Mouse (Mus musculus): ENCODE data around the gene Ssbp4. TPM values are rescaled to one million over a fixed set of nuclear protein-coding genes. Genes with fewer than 3 reads are reported as not detected.
A peak's percentile ranks its signal among the peaks of the same experiment; 100 is the strongest.

Gene Ssbp4
- polyA plus RNA-seq, 1 experiment from 2014 or later, result 122 TPM

GRCm38 (mm10) chr8:70570990-70571389 is 37.7 kb downstream of the Ssbp4 start:
- Histone ChIP-seq H3K36me3 (peaks cover 22% of the 10 kb centered on the region), H3K4me3 (no peak overlapping the region), H3K4me1 (replicated peaks) (peaks cover 13% of the 10 kb centered on the region; the same call in 1 of the 2 replicates), H3K27ac (no peak overlapping the region), H3K9me3 (no peaks in the 10 kb centered on the region), H3K27me3 (no peaks in the 10 kb centered on the region), H3K9ac (no peak overlapping the region), H3K4me2 (no peak overlapping the region)
- ATAC-seq (ENCODE audit: low FRiP score), result no peak
- 77% methylated on average over 6 of the region's 6 CpGs for WGBS

GRCm38 (mm10) chr8:70570360-70570759 is 38.3 kb downstream of the Ssbp4 start:
- H3K27ac ChIP-seq, result no peak overlapping the region
- no peaks in the 10 kb centered on the region for H3K9me3 ChIP-seq
- H3K9ac ChIP-seq, result no peak overlapping the region
- H3K36me3 ChIP-seq, result peaks cover 21% of the 10 kb centered on the region
- no peak for ATAC-seq (ENCODE audit: low FRiP score)
- no peak overlapping the region for H3K4me2 ChIP-seq
- H3K27me3 ChIP-seq, result no peaks in the 10 kb centered on the region
- peaks cover 18% of the 10 kb centered on the region for H3K4me1 ChIP-seq (replicated peaks)
- H3K4me3 ChIP-seq, result no peak overlapping the region

GRCm38 (mm10) chr8:70565561-70565960 is 43.1 kb downstream of the Ssbp4 start:
- Histone ChIP-seq H3K4me3 (no peak overlapping the region), H3K27ac (no peak overlapping the region), H3K4me2 (no peak overlapping the region), H3K36me3 (no peaks in the 10 kb centered on the region), H3K9me3 (no peaks in the 10 kb centered on the region), H3K27me3 (no peaks in the 10 kb centered on the region), H3K4me1 (replicated peaks) (peaks cover 36% of the 10 kb centered on the region), H3K9ac (no peak overlapping the region)
- no peak for ATAC-seq (ENCODE audit: low FRiP score)
- 76% methylated on average over 3 of the region's 3 CpGs for WGBS

GRCm38 (mm10) chr8:70564696-70565235 is 43.9 kb downstream of the Ssbp4 start:
- no peak overlapping the region for H3K4me2 ChIP-seq
- ATAC-seq (ENCODE audit: low FRiP score), result no peak
- no peak overlapping the region for H3K27ac ChIP-seq
- H3K36me3 ChIP-seq, result no peaks in the 10 kb centered on the region
- no peaks in the 10 kb centered on the region for H3K9me3 ChIP-seq
- 83% methylated on average over 3 of the region's 3 CpGs for WGBS
- H3K9ac ChIP-seq, result peak overlapping the region; percentile 1; the same call in 1 of the 2 replicates
- H3K4me1 ChIP-seq (replicated peaks), result peaks cover 33% of the 10 kb centered on the region
- H3K4me3 ChIP-seq, result no peak overlapping the region
- no peaks in the 10 kb centered on the region for H3K27me3 ChIP-seq

GRCm38 (mm10) chr8:70563763-70564387 is 44.8 kb downstream of the Ssbp4 start:
- H3K36me3 ChIP-seq, result no peaks in the 10 kb centered on the region
- no peak for ATAC-seq (ENCODE audit: low FRiP score)
- H3K27ac ChIP-seq, result no peak overlapping the region
- H3K27me3 ChIP-seq, result no peaks in the 10 kb centered on the region
- no peaks in the 10 kb centered on the region for H3K9me3 ChIP-seq
- peaks cover 32% of the 10 kb centered on the region for H3K4me1 ChIP-seq (replicated peaks)
- H3K4me2 ChIP-seq, result no peak overlapping the region
- H3K9ac ChIP-seq, result no peak overlapping the region
- WGBS, result 91% methylated on average over 6 of the region's 6 CpGs
- H3K4me3 ChIP-seq, result no peak overlapping the region

- Histone ChIP-seq H3K27me3 (no peaks in the 10 kb centered on the region), H3K27ac (no peak overlapping the region), H3K4me2 (no peak overlapping the region), H3K4me1 (replicated peaks) (peaks cover 32% of the 10 kb centered on the region), H3K9ac (no peak overlapping the region), H3K36me3 (no peaks in the 10 kb centered on the region), H3K9me3 (no peaks in the 10 kb centered on the region), H3K4me3 (no peak overlapping the region)
- 85% methylated on average over 3 of the region's 3 CpGs for WGBS
- ATAC-seq (ENCODE audit: low FRiP score), result no peak
These were observed 45.9 kb downstream of the Ssbp4 start for GRCm38 (mm10) chr8:70562802-70563201.

GRCm38 (mm10) chr8:70561809-70562535 is 46.7 kb downstream of the Ssbp4 start:
- no peaks in the 10 kb centered on the region for H3K36me3 ChIP-seq
- ATAC-seq (ENCODE audit: low FRiP score), result no peak
- WGBS, result 81% methylated on average over 7 of the region's 7 CpGs
- no peak overlapping the region for H3K27ac ChIP-seq
- H3K27me3 ChIP-seq, result no peaks in the 10 kb centered on the region
- no peak overlapping the region for H3K4me3 ChIP-seq
- H3K4me2 ChIP-seq, result no peak overlapping the region
- H3K9me3 ChIP-seq, result no peaks in the 10 kb centered on the region
- no peak overlapping the region for H3K9ac ChIP-seq
- peaks cover 32% of the 10 kb centered on the region for H3K4me1 ChIP-seq (replicated peaks)

- H3K4me1 ChIP-seq (replicated peaks), result peaks cover 32% of the 10 kb centered on the region
- no peak overlapping the region for H3K4me2 ChIP-seq
- no peaks in the 10 kb centered on the region for H3K9me3 ChIP-seq
- ATAC-seq (ENCODE audit: low FRiP score), result no peak
- H3K27ac ChIP-seq, result no peak overlapping the region
- no peaks in the 10 kb centered on the region for H3K36me3 ChIP-seq
- no peak overlapping the region for H3K9ac ChIP-seq
- H3K4me3 ChIP-seq, result no peak overlapping the region
- 77% methylated on average over 4 of the region's 4 CpGs for WGBS
- H3K27me3 ChIP-seq, result no peaks in the 10 kb centered on the region
These were observed 47.3 kb downstream of the Ssbp4 start for GRCm38 (mm10) chr8:70561357-70561756.

GRCm38 (mm10) chr8:70560564-70560963 is 48.1 kb downstream of the Ssbp4 start:
- no peak overlapping the region for H3K27ac ChIP-seq
- 75% methylated on average over 3 of the region's 3 CpGs for WGBS
- H3K9me3 ChIP-seq, result no peaks in the 10 kb centered on the region
- peaks cover 29% of the 10 kb centered on the region for H3K4me1 ChIP-seq (replicated peaks)
- no peak for ATAC-seq (ENCODE audit: low FRiP score)
- H3K9ac ChIP-seq, result no peak overlapping the region
- H3K4me3 ChIP-seq, result no peak overlapping the region
- H3K27me3 ChIP-seq, result no peaks in the 10 kb centered on the region
- peaks cover 4% of the 10 kb centered on the region; the same call in 1 of the 2 replicates for H3K36me3 ChIP-seq
- no peak overlapping the region for H3K4me2 ChIP-seq

- WGBS, result 80% methylated on average over 2 of the region's 2 CpGs
- Histone ChIP-seq H3K4me2 (no peak overlapping the region), H3K9ac (no peak overlapping the region), H3K27ac (no peak overlapping the region), H3K4me3 (no peak overlapping the region), H3K9me3 (no peaks in the 10 kb centered on the region), H3K4me1 (replicated peaks) (peaks cover 24% of the 10 kb centered on the region), H3K36me3 (peaks cover 4% of the 10 kb centered on the region; the same call in 1 of the 2 replicates), H3K27me3 (no peaks in the 10 kb centered on the region)
- no peak for ATAC-seq (ENCODE audit: low FRiP score)
These were observed 48.6 kb downstream of the Ssbp4 start for GRCm38 (mm10) chr8:70560096-70560495.

GRCm38 (mm10) chr8:70558983-70559382 is 49.7 kb downstream of the Ssbp4 start:
- H3K27ac ChIP-seq, result no peak overlapping the region
- peaks cover 22% of the 10 kb centered on the region for H3K4me1 ChIP-seq (replicated peaks)
- no peak overlapping the region for H3K4me3 ChIP-seq
- H3K9me3 ChIP-seq, result no peaks in the 10 kb centered on the region
- no peaks in the 10 kb centered on the region for H3K27me3 ChIP-seq
- no peak overlapping the region for H3K4me2 ChIP-seq
- no peak overlapping the region for H3K9ac ChIP-seq
- 82% methylated on average over 3 of the region's 3 CpGs for WGBS
- peaks cover 4% of the 10 kb centered on the region; the same call in 1 of the 2 replicates for H3K36me3 ChIP-seq
- ATAC-seq (ENCODE audit: low FRiP score), result no peak

- no peak overlapping the region for H3K27ac ChIP-seq
- no peak for ATAC-seq (ENCODE audit: low FRiP score)
- no peak overlapping the region for H3K4me2 ChIP-seq
- no peaks in the 10 kb centered on the region for H3K27me3 ChIP-seq
- no peak overlapping the region for H3K4me3 ChIP-seq
- H3K4me1 ChIP-seq (replicated peaks), result peaks cover 28% of the 10 kb centered on the region
- 67% methylated on average over 4 of the region's 4 CpGs for WGBS
- no peaks in the 10 kb centered on the region for H3K9me3 ChIP-seq
- no peak overlapping the region for H3K9ac ChIP-seq
- H3K36me3 ChIP-seq, result peaks cover 4% of the 10 kb centered on the region; the same call in 1 of the 2 replicates
These were observed 50.3 kb downstream of the Ssbp4 start for GRCm38 (mm10) chr8:70558334-70558733.

Data from hindbrain, embryonic 13.5 days (tissue).